Mouse (Mus musculus) liver, adult (tissue): ENCODE data around the gene Spop.

Source experiments
- GATA4 ChIP-seq: IDR thresholded peaks from 2 replicates; pipeline ENCODE4 v1.6.1; 2014; ENCODE audit warnings: mild to moderate bottlenecking, low read length; ENCODE audit not compliant: insufficient replicate concordance

Gene Spop

DNA sequence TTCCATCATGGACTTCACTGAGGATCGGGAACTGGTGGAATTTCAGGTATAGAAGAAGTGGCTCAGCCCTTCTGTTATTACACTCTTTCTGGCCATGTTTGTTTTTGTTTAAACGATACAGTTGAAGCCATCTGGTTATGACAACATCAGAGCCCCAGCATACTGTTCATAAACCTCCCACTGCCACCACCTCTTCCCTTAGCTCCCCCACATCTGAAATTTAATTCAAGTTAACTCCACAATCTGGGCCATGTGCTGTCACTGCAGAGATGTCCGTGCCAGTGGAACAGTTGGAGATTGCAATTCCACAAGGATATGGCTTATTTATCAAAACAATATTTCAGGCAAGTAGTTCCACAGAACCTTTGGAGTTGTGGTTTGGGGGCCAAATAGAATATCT lies 80.5 kb downstream of the Spop start:
- no peak for TF ChIP-seq GATA4

DNA sequence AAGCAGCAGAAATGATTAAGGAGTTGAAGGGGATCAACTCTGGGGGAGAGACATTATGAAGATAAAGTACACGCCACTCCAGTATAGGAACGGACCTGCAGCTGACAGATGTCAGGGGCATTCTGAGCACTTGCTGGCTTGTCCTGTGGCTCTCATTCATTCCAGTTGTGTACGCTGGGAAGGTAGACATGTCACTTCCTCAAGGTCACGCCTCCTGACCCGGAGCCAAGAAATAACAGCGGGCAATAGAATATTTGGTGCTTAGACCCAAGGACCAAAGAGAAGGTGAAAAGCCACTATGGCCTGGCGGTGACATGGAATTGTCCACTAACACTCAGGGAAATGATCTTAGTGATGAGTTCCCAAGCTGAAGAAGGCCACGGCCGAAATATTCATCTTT lies 82.0 kb downstream of the Spop start:
- TF ChIP-seq GATA4, result no peak

GRCm38 (mm10) chr11:95497921-95498320 lies 84.0 kb downstream of the Spop start:
- no peak for TF ChIP-seq GATA4

GRCm38 (mm10) chr11:95500412-95500811 lies 86.5 kb downstream of the Spop start:
- no peak for TF ChIP-seq GATA4

DNA sequence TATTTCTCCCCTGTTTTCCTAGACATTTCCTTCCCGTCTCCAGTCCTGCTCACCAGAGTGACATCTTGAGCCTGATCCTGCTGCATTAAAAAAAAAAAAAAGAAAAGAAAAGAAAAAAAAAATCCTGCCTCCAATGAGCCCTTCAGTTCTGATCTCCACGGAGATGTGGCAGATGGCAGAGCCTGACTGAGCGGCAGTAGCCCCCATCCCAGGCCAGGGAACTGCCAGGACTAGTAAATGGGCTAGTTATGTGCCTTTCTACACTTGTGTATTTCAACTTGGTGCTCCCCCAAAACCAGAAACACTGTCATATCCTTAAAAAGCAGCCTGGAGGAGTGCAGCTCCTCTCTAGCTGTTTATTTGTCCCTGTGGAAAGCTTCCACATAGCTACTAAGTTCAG lies 87.0 kb downstream of the Spop start:
- no peak for TF ChIP-seq GATA4

- no peak for TF ChIP-seq GATA4
These were observed 89.8 kb downstream of the Spop start for GRCm38 (mm10) chr11:95503581-95504180.

GRCm38 (mm10) chr11:95504271-95504731 lies 90.4 kb downstream of the Spop start:
- no peak for TF ChIP-seq GATA4

DNA sequence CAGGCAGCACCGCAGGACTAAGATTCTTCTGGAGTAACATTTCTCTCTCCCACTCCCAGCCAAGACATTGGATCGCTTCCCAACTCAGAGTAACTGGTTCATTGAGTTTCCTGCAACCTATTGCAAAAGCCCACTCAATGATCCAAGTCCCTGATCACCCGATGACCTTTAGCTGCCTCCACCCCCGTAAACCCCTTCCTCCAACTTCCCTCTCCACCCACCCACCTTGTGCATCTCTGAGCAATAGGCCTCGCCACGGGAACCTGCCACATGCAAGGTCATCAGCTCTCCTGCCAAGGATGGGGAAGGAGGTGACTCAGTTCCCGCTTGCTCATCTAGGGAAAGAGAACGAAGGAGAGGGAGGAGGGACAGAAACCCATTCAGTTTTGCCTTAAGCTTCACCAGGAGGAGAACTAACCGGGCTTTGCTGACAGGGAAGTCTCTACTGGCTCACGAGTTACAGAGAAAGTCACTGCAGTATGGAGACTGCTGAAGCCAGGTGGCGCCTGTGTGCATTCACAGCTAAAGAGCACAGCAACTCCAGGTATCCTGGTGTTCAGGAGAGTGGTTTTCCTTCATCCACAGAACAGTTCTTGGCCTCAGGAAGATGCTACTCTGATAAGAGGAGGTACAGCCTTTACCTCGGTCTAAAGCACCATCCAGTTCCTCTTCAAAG lies 93.3 kb downstream of the Spop start:
- TF ChIP-seq GATA4, result no peak

DNA sequence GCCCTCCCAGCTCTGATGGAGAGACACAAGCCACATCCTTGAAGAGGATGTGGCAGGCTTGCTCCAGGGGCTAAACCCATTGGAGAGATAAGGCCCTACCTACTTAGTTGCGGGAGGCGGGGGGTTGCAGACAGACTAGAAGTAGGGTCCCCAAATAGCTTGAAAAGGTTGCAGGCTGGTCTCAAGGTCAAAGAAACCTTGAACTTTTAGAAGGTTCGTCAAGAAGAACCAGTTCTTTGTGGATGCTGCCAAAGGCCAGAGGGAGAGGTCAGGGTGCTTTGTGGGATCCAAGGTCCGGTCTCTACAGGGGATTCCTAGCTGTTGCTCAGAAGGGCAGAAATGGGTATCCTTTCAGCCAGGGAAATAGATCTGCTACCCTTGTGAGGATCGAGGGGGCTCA lies 93.9 kb downstream of the Spop start:
- no peak for TF ChIP-seq GATA4

DNA sequence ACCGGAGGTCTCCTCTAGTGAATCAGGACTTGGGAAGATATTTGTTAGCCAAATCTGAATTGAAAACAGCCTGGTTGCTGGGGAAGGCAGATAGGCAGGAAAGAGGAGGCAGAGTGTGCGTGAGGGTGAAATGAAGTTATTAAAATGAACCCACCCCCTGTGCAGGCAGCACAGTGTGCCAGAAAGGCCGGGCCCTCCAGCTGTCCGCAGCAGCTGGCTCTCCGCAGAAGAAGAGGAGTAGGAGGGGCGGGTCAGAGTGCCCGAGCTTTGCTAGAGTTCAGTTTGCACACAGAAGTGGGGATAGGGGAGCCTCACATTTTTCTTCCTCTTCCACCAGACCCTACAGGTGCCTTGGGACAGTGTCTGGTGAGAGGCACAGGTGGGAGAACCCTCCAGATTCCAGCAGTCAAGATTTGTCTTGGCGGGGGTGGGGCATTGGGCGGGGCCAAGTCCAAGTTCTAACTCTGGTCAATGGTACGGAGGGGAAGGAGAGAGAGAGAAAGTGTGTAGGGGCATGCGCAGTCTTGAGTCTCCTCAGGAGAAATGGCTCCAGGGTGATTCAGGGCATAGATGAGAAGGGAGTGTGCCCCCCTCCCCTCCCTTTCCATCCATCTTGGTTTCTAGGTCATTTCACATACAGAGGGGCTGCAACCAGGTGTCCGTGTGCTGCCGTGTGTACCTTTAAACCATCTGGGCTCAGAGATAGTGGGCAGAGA lies 94.5 kb downstream of the Spop start:
- TF ChIP-seq GATA4, result no peak

GRCm38 (mm10) chr11:95509126-95509717 lies 95.3 kb downstream of the Spop start:
- no peak for TF ChIP-seq GATA4

DNA sequence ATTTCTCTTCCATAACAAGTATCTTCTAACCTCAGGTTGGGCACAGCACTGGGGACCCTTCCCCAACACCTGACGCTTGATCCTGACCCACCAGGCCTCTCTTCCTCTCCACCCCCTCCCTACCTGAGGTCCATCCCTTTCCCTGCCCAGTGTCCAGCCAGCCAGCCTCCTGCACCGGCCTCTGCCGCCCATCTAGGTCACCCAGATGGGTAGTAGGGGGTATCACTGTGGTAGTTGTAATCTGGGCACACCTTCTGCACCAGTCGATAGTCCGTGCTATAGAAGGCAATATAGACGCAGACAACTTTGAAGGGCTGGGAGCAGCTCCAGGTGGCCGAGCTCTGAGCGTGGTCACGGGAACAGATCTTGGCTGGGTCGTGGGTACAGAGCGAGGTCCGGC lies 96.8 kb downstream of the Spop start:
- TF ChIP-seq GATA4, result no peak

- no peak for TF ChIP-seq GATA4
These were observed 98.0 kb downstream of the Spop start for GRCm38 (mm10) chr11:95511919-95512318.

- no peak for TF ChIP-seq GATA4
These were observed 98.5 kb downstream of the Spop start for GRCm38 (mm10) chr11:95512383-95512782.

- TF ChIP-seq GATA4, result no peak
These were observed 99.8 kb downstream of the Spop start for GRCm38 (mm10) chr11:95513461-95514297.
